Mouse (Mus musculus): ENCODE results near the gene Abhd16b. TPM values are rescaled to one million over a fixed set of nuclear protein-coding genes. Genes with fewer than 3 reads are reported as not detected.

Abhd16b gene
- total RNA-seq (2022): not detected

DNA sequence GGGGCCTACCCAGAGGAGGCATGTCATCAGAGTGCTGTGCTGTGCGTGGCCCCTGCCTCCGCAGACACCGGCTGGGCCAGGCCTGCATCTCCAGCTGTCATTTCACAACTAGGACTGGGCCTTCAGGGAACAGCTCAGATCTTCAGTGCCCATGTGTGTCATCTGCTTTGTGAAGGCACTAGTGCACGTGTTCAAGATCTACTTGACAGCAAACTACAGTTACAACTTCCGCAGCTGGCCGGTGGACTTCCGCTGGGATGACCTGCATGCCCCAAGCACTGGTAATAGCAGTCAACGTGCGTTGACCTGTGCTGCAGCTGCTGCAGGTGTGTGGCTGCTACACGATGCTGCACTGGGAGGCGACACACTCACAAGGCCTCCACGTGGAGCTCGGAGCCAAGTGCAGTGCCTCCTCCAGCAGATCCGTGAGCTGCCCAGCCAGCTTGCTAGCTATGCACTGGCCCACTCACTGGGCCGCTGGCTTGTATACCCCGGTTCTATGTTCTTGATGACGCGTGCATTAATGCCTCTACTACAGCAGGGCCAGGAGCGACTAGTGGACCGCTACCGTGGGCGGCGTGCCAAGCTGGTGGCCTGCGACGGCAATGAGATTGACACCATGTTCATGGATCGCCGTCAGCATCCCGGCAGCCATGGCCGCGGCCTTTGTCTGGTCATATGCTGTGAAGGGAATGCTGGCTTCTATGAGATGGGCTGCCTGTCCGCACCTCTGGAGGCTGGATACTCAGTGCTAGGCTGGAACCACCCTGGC, at the start of gene Abhd16b:
Gene Abhd16b (plus strand): TSS at position 51 of the 772 bp plus-strand sequence.
- DNase-seq (ENCODE audit: low spot score in 2 of 2): no peak

GRCm38 (mm10) chr2:181452181-181452580, 40.8 kb upstream of the Abhd16b start:
- no peak for DNase-seq (ENCODE audit: low spot score in 2 of 2)

GRCm38 (mm10) chr2:181453274-181453673, 39.7 kb upstream of the Abhd16b start:
- DNase-seq (ENCODE audit: low spot score in 2 of 2): no peak

DNA sequence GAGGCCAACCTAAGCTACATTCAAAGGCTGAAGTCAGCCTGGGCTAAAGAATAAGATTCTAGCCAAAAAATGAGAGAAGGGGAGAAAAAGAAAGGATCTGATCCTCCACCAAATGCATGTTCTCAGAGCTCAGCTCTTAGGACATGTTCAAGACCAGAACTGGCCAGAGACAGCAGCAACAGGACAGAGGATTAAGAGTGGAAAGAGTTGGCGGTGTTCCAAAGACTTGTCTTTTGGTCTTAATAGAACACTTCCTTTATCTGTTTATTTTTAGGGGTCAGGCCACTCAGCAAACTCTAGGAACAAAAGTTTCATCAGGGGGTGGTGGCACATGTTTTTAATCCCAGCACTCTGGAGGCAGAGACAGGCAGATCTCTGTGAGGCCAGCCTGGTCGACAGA, 37.1 kb upstream of the Abhd16b start:
- no peak for DNase-seq (ENCODE audit: low spot score in 2 of 2)

DNA sequence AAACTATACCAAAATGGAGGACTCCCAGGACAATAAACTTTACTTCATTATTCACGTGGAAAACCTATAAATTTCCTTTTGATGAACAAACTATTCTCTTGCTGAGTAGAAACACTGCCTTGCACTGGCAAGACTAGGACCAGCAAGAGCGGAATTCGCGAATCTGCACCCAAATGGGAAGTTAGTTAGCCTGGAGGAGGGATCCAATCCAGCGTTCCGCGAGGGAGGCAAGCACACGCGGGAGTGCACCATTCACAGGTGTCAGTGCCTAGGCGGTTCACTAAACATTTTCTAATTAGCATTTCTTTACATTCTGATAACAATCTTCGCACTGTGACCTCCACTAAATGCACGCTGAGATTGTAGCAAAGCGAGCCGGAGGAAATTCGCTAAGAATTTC, 35.2 kb upstream of the Abhd16b start:
- no peak for DNase-seq (ENCODE audit: low spot score in 2 of 2)

- DNase-seq (ENCODE audit: low spot score in 2 of 2): peak in 1 of 2 experiments; percentile 27
Measured at GRCm38 (mm10) chr2:181458411-181459152, 34.4 kb upstream of the Abhd16b start.

GRCm38 (mm10) chr2:181459153-181459672, 33.8 kb upstream of the Abhd16b start, which contains the start of gene Zbtb46:
Gene Zbtb46 (minus strand): TSS chr2:181459426.
- peak; percentile 80 to 84 for DNase-seq (ENCODE audit: low spot score in 2 of 2)

GRCm38 (mm10) chr2:181459673-181460621, 33.1 kb upstream of the Abhd16b start:
- peak; percentile 30 to 54 for DNase-seq (ENCODE audit: low spot score in 2 of 2)

GRCm38 (mm10) chr2:181461536-181462100, 31.4 kb upstream of the Abhd16b start:
- DNase-seq (ENCODE audit: low spot score in 2 of 2): no peak

- no peak for DNase-seq (ENCODE audit: low spot score in 2 of 2)
Measured at GRCm38 (mm10) chr2:181462604-181463003, 30.4 kb upstream of the Abhd16b start.

- no peak for DNase-seq (ENCODE audit: low spot score in 2 of 2)
Measured at GRCm38 (mm10) chr2:181463008-181463738, 29.8 kb upstream of the Abhd16b start.

DNA sequence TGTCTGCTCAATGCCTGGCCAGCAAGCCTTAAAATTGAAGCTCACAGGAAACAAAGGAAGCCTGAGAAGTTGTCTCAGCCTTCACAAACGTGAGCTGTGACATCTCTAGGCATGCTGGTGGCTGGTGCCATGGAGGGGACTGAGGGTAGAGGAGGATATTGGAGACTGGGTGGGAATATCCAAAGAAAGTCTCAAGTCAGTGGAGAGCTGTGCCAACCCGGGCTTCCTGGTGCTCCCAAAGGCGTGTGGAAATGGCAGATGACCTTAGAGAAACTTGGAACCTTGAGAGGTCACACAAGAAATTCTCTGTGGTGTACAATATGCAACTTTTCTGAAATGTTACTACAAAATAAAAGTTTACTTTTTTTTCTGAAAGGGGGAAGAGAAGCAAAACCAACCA, 27.6 kb upstream of the Abhd16b start:
- DNase-seq (ENCODE audit: low spot score in 2 of 2): no peak

DNA sequence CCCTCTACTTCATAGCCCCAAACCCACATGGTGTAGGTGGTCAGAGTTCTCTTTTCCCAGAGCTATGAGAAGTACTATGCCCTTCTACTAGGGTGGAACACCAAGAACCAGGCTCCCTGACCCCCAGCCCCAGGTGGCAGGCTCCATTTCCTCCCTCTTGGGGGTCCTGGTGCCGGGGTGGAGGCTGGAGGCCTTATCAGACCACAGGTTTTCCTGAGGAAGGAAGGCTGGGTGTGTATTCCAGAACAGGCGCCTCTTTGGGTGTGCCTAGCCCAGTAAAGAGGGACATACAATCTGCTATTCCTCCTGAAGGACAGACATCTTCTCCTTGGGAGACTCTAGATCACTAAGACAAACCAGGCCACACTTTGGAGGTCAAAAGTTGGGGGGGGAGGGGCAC, 22.7 kb upstream of the Abhd16b start:
- no peak for DNase-seq (ENCODE audit: low spot score in 2 of 2)

- DNase-seq (ENCODE audit: low spot score in 2 of 2): peak in 1 of 2 experiments; percentile 67
Measured at GRCm38 (mm10) chr2:181471246-181471645, 21.8 kb upstream of the Abhd16b start.

DNA sequence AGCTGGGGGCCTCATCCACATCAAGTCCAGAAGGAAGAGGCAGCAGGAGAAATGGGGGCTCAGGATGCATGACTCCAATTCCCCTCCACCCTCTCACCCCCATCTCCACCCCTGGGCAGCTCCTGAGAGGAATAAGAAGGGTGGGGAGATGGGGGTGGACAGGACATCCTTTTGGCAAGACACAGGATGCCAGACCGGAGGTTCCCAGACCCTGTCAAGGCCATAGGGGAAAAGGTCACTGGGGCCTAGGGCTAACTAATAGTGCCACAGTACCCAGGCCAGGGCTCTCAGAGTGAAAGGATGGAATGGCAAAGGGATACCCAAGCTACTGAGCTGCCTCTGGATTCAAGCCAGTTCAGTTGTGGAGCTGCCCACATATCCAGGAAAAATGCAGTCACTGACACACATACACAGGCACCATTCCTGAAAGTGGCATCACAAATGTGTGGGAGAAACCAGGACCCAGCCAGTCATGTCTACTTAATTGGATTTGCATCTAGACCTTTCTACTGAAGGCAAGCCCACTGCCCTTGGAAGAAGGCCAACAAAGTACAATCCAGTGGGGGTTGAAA, 20.7 kb upstream of the Abhd16b start:
- no peak for DNase-seq (ENCODE audit: low spot score in 2 of 2)

- DNase-seq (ENCODE audit: low spot score in 2 of 2): no peak
Measured at GRCm38 (mm10) chr2:181483120-181483519, 9.9 kb upstream of the Abhd16b start.

- no peak for DNase-seq (ENCODE audit: low spot score in 2 of 2)
Measured at GRCm38 (mm10) chr2:181483562-181484318, 9.3 kb upstream of the Abhd16b start.

GRCm38 (mm10) chr2:181484456-181485233, 8.4 kb upstream of the Abhd16b start:
- no peak for DNase-seq (ENCODE audit: low spot score in 2 of 2)
